Mouse (Mus musculus) forebrain, embryonic 13.5 days (tissue): ENCODE measurements at regions not wholly inside any gene's neighbourhood (a gene's known extent, or its start where the extent isn't known, plus 50 kb on each side); places are given as distances from the start of the nearest gene placed in this dataset.

Source experiments
- ATAC-seq: fragments of 200-750 bp; cut with Nextera tagmentation; 2 replicates; pipeline ENCODE4 v1.8.0; 2017
- H3K27ac ChIP-seq: fragments of 300-500 bp; sonication (generic); 2 replicates; pipeline ENCODE4 v1.5.1; 2015; ENCODE audit warnings: inconsistent platforms, mild to moderate bottlenecking, moderate library complexity
- H3K27me3 ChIP-seq: fragments of 300-500 bp; sonication (generic); 2 replicates; pipeline ENCODE4 v1.6.1; 2015; ENCODE audit warnings: mild to moderate bottlenecking, inconsistent platforms
- H3K36me3 ChIP-seq: fragments of 300-500 bp; sonication (generic); 2 replicates; pipeline ENCODE4 v1.6.1; 2015; ENCODE audit warnings: mild to moderate bottlenecking, inconsistent platforms; ENCODE audit not compliant: poor library complexity, severe bottlenecking
- H3K4me1 ChIP-seq: fragments of 300-500 bp; sonication (generic); 2 replicates; pipeline ENCODE4 v1.6.1; 2015; ENCODE audit warnings: inconsistent platforms
- H3K4me2 ChIP-seq: fragments of 300-500 bp; sonication (generic); 2 replicates; pipeline ENCODE4 v1.6.1; 2015; ENCODE audit warnings: inconsistent platforms, mild to moderate bottlenecking, moderate library complexity
- H3K4me3 ChIP-seq: fragments of 300-500 bp; sonication (generic); 2 replicates; pipeline ENCODE4 v1.5.1; 2015; ENCODE audit warnings: mild to moderate bottlenecking, inconsistent platforms
- H3K9ac ChIP-seq: fragments of 300-500 bp; sonication (generic); 2 replicates; pipeline ENCODE4 v1.6.1; 2015; ENCODE audit warnings: mild to moderate bottlenecking, inconsistent platforms
- H3K9me3 ChIP-seq: fragments of 300-500 bp; sonication (generic); replicated peaks from 2 replicates; pipeline ENCODE4 v1.6.1; 2016; ENCODE audit warnings: inconsistent platforms
- WGBS: fragments of 180-500 bp; shearing (Covaris S2); methylation state at CpG from one replicate; pipeline ENCODE4 v1.1.7; 2015; 5-methylcytosine and 5-hydroxymethylcytosine counted together

DNA sequence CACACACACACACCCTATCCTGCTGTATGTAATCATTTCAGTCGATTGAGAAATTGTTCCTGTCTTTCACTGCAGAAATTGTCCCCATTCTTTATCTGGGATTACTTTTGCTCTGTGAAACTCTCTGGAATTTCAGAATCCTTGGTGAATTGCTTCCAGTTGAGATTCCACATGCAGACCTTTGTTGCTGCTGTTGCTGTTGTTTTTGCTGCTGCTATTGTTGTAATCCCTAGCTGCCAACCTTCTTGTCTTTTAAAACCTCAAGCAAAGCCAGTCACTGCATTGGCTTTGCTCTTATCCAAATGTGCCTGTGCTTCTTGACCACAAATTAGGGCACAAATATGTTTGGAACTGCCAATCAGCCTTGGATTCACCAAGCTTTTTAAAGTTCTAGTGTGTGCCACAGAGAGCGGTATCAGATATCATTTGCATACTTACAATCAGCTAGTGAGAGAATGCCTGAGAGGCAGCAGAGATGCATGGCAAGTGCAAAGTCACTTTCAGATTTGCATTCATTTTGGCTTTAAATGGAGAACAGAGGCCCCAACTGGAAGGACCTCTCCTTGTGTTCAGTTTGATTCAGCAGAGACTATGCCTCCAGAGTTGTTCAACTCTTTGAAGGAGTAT is 1187.0 kb upstream of the Map3k7 start:
- ATAC-seq = 0 out of 2 replicates have a peak, but pooled peaks have one; percentile 38
- Histone ChIP-seq H3K36me3 (no peaks in the 10 kb centered on the region), H3K9ac (no peak overlapping the region), H3K4me1 (peaks cover 18% of the 10 kb centered on the region), H3K4me3 (no peak overlapping the region), H3K27me3 (no peaks in the 10 kb centered on the region), H3K9me3 (no peaks in the 10 kb centered on the region), H3K27ac (no peak overlapping the region), H3K4me2 (no peak overlapping the region)
- 35% methylated on average over 2 of the region's 2 CpGs for WGBS

GRCm38 (mm10) chr4:30781649-30782048 is 1182.2 kb upstream of the Map3k7 start:
- Histone ChIP-seq H3K4me2 (no peak overlapping the region), H3K4me3 (no peak overlapping the region), H3K4me1 (peaks cover 10% of the 10 kb centered on the region), H3K27ac (no peak overlapping the region), H3K9ac (no peak overlapping the region), H3K36me3 (no peaks in the 10 kb centered on the region), H3K27me3 (no peaks in the 10 kb centered on the region), H3K9me3 (no peaks in the 10 kb centered on the region)
- 57% methylated on average over 2 of the region's 2 CpGs for WGBS
- ATAC-seq = no peak

- ATAC-seq = peak; percentile 45; the same call in 1 of the 2 replicates
- H3K27ac ChIP-seq = no peak overlapping the region
These were observed 1173.8 kb upstream of the Map3k7 start for GRCm38 (mm10) chr4:30789976-30790657.

GRCm38 (mm10) chr4:30809798-30810197 is 1154.1 kb upstream of the Map3k7 start:
- H3K27me3 ChIP-seq = no peaks in the 10 kb centered on the region
- H3K4me1 ChIP-seq = no peaks in the 10 kb centered on the region
- no peaks in the 10 kb centered on the region for H3K9me3 ChIP-seq
- no peak overlapping the region for H3K4me2 ChIP-seq
- no peaks in the 10 kb centered on the region for H3K36me3 ChIP-seq
- no peak overlapping the region for H3K9ac ChIP-seq
- H3K27ac ChIP-seq = no peak overlapping the region
- no peak for ATAC-seq
- no peak overlapping the region for H3K4me3 ChIP-seq

More at GRCm38 (mm10) chr4:30789976-30790657, 1173.8 kb upstream of the Map3k7 start:
- Histone ChIP-seq H3K9me3 (no peaks in the 10 kb centered on the region), H3K4me2 (no peak overlapping the region), H3K4me1 (peaks cover 9% of the 10 kb centered on the region), H3K4me3 (no peak overlapping the region), H3K27me3 (no peaks in the 10 kb centered on the region), H3K9ac (no peak overlapping the region), H3K36me3 (no peaks in the 10 kb centered on the region)
- WGBS = 19% methylated on average over 5 of the region's 5 CpGs

- H3K4me3 ChIP-seq = no peak overlapping the region
- H3K27ac ChIP-seq = no peak overlapping the region
- no peaks in the 10 kb centered on the region for H3K27me3 ChIP-seq
- H3K9ac ChIP-seq = no peak overlapping the region
- no peaks in the 10 kb centered on the region for H3K36me3 ChIP-seq
- 33% methylated on average over 5 of the region's 5 CpGs for WGBS
- ATAC-seq = peak; percentile 95
- H3K4me2 ChIP-seq = no peak overlapping the region
- no peaks in the 10 kb centered on the region for H3K9me3 ChIP-seq
- H3K4me1 ChIP-seq = peaks cover 8% of the 10 kb centered on the region; the same call in 1 of the 2 replicates
These were observed 1108.4 kb upstream of the Map3k7 start for GRCm38 (mm10) chr4:30855361-30856056.

DNA sequence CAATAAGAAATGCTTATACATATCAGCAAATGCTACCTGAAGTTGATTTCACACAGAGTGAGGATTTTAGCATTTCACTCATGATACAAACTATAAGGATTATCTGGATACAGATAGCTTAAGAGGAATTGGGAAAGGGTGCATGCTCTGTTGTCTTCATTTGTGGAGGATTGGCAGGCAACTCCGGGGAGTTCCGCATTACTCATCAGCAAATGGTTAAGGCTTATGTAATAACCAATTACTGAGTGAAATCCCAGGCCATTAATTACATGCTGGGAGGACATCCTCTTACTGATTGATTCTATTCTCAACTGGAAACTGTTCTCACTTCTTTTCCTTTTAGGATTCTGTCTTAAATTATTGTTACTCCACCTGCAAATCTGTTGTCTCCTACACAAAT is 1058.9 kb upstream of the Map3k7 start:
- no peak overlapping the region for H3K9ac ChIP-seq

DNA sequence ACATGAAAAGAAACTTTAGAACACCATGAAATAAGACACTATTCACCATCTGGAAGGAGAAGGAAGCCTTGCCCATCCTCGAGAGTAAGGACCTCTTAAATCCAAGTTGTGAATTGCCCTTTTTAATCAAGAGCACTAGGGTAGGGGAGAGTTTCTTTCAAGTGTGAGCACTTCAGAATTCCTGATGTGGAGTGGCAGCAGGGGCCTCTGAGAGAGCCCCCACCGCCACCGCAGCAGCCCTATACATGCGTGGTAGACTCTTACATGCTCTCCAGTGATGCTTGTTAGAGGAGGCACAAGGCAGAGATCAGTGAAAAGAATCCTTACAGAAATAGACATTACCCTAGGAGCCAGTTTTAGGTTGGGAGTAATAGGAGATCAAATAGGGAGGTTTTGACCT is 1041.0 kb upstream of the Map3k7 start:
- Histone ChIP-seq H3K4me2 (no peak overlapping the region), H3K9ac (no peak overlapping the region), H3K9me3 (no peaks in the 10 kb centered on the region), H3K4me1 (no peaks in the 10 kb centered on the region), H3K36me3 (no peaks in the 10 kb centered on the region), H3K4me3 (no peak overlapping the region), H3K27ac (no peak overlapping the region), H3K27me3 (no peaks in the 10 kb centered on the region)
- ATAC-seq = no peak
- WGBS = 82% methylated on average over 4 of the region's 4 CpGs

More for the DNA sequence above, 1058.9 kb upstream of the Map3k7 start:
- WGBS = 38% methylated on average over 2 of the region's 2 CpGs
- no peak overlapping the region for H3K27ac ChIP-seq
- no peaks in the 10 kb centered on the region for H3K4me1 ChIP-seq
- H3K9me3 ChIP-seq = no peaks in the 10 kb centered on the region
- H3K27me3 ChIP-seq = no peaks in the 10 kb centered on the region
- ATAC-seq = no peak
- H3K4me2 ChIP-seq = no peak overlapping the region
- H3K4me3 ChIP-seq = no peak overlapping the region
- no peaks in the 10 kb centered on the region for H3K36me3 ChIP-seq

DNA sequence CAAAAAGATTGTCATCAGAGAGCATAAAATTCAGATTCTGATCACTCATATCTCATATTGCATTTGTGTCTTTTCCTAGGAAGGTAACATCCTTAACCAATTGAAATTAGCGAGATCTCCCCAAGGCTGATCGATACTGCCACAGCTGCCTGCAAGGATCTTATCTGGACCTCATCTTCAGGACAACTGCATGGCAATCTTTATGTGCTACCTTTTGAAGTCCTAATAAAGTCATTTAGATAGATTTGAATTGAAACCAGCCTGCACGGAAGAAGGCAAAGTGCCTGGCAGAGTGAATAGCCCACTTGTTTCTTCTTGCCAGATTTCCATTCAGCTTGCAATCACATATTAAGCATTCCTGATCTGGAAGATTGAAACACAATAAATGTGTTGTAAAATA is 1031.5 kb upstream of the Map3k7 start:
- H3K27me3 ChIP-seq = no peaks in the 10 kb centered on the region
- peak; percentile 21; the same call in 1 of the 2 replicates for ATAC-seq
- WGBS = 51% methylated on average over 3 of the region's 3 CpGs

GRCm38 (mm10) chr4:30933030-30933987 is 1030.6 kb upstream of the Map3k7 start:
- H3K4me1 ChIP-seq = peaks cover 12% of the 10 kb centered on the region; the same call in 1 of the 2 replicates
- H3K4me3 ChIP-seq = no peak overlapping the region
- no peak overlapping the region for H3K27ac ChIP-seq
- no peaks in the 10 kb centered on the region for H3K27me3 ChIP-seq
- 70% methylated on average over 5 of the region's 5 CpGs for WGBS
- no peaks in the 10 kb centered on the region for H3K9me3 ChIP-seq
- no peak overlapping the region for H3K4me2 ChIP-seq
- no peaks in the 10 kb centered on the region for H3K36me3 ChIP-seq
- peak; percentile 67; the same call in 1 of the 2 replicates for ATAC-seq
- no peak overlapping the region for H3K9ac ChIP-seq

More for the DNA sequence above, 1031.5 kb upstream of the Map3k7 start:
- H3K4me3 ChIP-seq = no peak overlapping the region
- peaks cover 12% of the 10 kb centered on the region; the same call in 1 of the 2 replicates for H3K4me1 ChIP-seq
- no peak overlapping the region for H3K4me2 ChIP-seq
- no peak overlapping the region for H3K9ac ChIP-seq
- H3K36me3 ChIP-seq = no peaks in the 10 kb centered on the region
- no peaks in the 10 kb centered on the region for H3K9me3 ChIP-seq
- H3K27ac ChIP-seq = no peak overlapping the region

- Histone ChIP-seq H3K27me3 (no peaks in the 10 kb centered on the region), H3K4me3 (no peak overlapping the region), H3K9me3 (no peaks in the 10 kb centered on the region), H3K4me1 (peaks cover 3% of the 10 kb centered on the region; the same call in 1 of the 2 replicates), H3K9ac (no peak overlapping the region), H3K27ac (no peak overlapping the region), H3K36me3 (no peaks in the 10 kb centered on the region), H3K4me2 (no peak overlapping the region)
- ATAC-seq = peak; percentile 69; the same call in 1 of the 2 replicates
- 19% methylated on average over 4 of the region's 4 CpGs for WGBS
These were observed 980.3 kb upstream of the Map3k7 start for GRCm38 (mm10) chr4:30983611-30984010.

DNA sequence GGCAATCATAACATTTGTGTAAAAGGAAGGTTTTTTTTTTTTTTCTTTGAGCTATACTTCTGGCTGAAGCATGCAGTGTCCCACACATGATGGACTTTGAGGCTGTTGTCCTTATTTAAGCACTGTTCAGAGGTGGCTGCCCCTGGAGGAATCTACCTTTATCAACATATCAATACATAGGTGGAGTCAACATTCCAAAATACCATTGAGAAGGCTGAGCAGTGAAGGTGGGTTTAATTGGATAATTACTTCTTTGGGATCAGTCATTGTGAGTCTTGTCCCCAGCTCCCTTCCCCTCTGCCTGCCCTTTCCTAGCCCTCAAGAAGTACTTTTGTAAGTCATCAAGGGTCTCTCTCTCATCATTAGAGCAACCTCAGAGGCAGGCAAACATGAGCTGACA is 951.9 kb upstream of the Map3k7 start:
- Histone ChIP-seq H3K27ac (no peak overlapping the region), H3K4me3 (no peak overlapping the region), H3K9ac (no peak overlapping the region), H3K4me2 (no peak overlapping the region), H3K4me1 (no peaks in the 10 kb centered on the region), H3K27me3 (no peaks in the 10 kb centered on the region), H3K9me3 (no peaks in the 10 kb centered on the region), H3K36me3 (no peaks in the 10 kb centered on the region)
- ATAC-seq = no peak
